Mouse (Mus musculus) embryonic stem cell, embryonic (primary cell): Measurements from ENCODE around the gene Brca2.

Source experiments
- CTCF ChIA-PET, 4 experiments: fragments of 300-600 bp in 2 of 4; fragments of 350-600 bp in 2 of 4; sonication (Branson Sonifier 250); formaldehyde crosslinking; loops; one replicate each; lab custom pipeline; 2022; ENCODE audit warnings: inconsistent platforms in 2 of 4; lab: Charles Lee
- POLR2A ChIA-PET, 4 experiments: fragments of 300-600 bp in 2 of 4; fragments of 350-600 bp in 2 of 4; sonication (Branson Sonifier 250); formaldehyde crosslinking; loops; one replicate each; lab custom pipeline; 2022; ENCODE audit warnings: antibody characterized with exemption in 4 of 4, inconsistent platforms in 1 of 4; lab: Charles Lee

Gene Brca2

DNA sequence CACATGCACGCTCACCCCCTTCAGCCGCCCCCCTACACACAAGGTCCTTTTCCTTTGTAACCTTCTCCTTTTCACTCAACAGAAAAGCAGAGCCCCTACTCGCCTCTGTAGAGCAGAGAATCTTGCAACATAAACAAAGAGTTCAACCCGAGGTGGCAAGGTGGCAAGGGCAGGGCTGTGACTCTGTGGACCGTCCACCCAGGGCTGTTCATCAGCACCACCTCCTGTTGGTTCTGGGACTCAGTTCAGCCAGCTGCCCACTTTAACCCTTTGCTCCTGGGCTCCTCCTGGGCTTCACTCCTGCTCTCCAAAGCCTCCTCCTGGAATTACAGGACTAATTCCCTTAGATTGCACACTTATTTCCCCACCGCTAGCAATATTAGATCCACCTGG lies 61.9 kb downstream of the Brca2 start:
- ChIA-PET CTCF (interaction anchor here in 1 of 4 experiments (0.7 kb wide), 1 partner anchor 34 kb away, joined by 3 read pairs; no protein-coding TSS in a partner anchor), POLR2A (no interaction called here)

GRCm38 (mm10) chr5:150589945-150590344 lies 67.5 kb downstream of the Brca2 start:
- CTCF ChIA-PET, result no interaction called here
- POLR2A ChIA-PET, result interaction anchor here in 1 of 4 experiments (1.0 kb wide), 1 partner anchor 67 kb away, joined by 3 read pairs; no protein-coding TSS in a partner anchor

- ChIA-PET CTCF (no interaction called here), POLR2A (interaction anchor here in 1 of 4 experiments (0.5 to 0.6 kb wide), 3 partner anchors 26 to 98 kb away, joined by 3 read pairs; no protein-coding TSS in a partner anchor)
Observed at GRCm38 (mm10) chr5:150592186-150592903, 69.9 kb downstream of the Brca2 start.

DNA sequence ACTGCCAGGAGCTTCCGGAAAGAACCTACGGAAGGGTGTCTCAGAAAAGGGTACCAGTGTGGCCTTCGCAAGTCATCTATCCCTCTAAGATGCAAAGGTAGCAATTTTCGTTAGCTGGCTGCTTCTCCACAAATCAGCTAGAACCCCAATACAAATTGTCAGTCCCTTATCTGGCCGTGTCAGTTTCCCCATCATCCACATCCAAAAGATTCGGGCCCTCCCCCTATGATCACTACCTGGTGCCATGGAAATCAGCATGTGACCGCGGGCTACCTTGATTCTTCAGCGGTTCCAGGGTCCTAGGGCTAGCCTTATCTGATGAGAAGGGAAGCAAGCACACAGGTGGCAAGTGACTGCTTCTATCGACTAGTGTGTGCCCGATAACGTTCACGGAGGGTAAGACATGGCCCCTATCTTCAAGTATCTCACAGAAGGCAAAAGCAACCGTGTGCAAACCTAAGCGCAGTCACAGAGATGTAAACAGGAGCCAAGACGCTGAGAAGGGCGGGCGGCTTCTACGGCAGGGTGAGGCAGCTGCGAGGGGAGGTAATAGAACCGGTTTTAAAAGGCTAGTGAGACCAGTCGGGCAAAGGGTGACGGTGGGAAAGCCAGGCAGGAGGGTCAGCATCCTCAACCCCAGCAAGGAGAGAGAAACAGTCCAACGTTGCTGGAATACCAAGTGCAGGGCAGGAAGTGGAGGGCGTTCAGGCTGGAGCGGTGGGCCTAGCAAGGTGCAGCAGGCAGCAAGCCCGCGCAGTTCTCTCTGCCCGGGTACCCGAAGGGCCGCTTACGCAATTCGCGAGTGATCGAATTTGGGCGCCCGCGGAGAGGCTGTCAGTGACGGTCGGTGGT lies 70.7 kb downstream of the Brca2 start:
- ChIA-PET POLR2A (interaction anchor here in 3 of 4 experiments (0.5 to 1.7 kb wide), 12 partner anchors 10 to 775 kb away, joined by 3 to 7 read pairs (median 3); partner anchors contain the start of genes Brca2 (in 1 of the 3) and N4bp2l2 (in 1 of the 3)), CTCF (no interaction called here)

- ChIA-PET CTCF (interaction anchor here (0.5 to 1.0 kb wide), 5 partner anchors 71 to 1136 kb away, joined by 3 to 8 read pairs (median 3); partner anchors contain the start of genes Brca2 (in 1 of the 4) and Pds5b (in 1 of the 4)), POLR2A (interaction anchor here (0.5 to 1.7 kb wide), 18 partner anchors 11 to 774 kb away, joined by 3 to 7 read pairs (median 3); partner anchors contain the start of genes Brca2 (in 3 of the 4) and N4bp2l2 (in 2 of the 4))
Observed at GRCm38 (mm10) chr5:150593756-150594648, 71.6 kb downstream of the Brca2 start.

DNA sequence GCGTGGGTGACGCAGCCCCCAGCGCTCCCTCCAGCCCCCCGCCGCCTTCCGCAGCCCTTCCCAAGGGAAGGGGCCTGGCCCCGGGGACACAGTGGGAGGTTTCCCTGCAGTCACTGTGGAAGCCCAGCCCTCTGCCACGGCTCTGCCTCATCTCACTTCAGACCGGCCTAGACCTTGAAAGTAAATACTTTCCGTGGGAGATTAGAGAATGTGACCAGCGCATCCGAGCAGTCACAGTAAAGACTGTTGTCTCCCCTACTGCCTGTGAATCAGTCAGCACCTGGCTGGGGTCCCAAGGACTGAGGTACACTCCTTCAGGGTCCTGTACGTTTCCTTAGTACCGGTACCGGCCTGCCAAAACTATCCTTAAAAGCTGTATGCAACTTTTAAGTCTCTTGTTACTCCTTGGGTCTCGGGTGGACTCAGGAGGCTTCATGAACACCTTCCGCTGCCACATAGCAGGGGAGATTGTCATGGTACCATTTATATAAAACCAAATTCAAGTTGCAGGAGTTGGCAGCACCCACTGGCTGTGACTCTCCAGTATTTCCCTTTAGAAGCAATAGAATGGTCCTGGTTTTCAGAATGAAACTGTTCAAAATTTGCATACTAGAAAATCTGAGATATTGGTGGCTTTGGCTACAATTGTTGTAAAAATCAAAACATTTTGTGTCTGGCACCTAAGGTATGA lies 72.4 kb downstream of the Brca2 start:
- ChIA-PET POLR2A (interaction anchor here in 3 of 4 experiments (0.5 to 1.7 kb wide), 17 partner anchors 11 to 774 kb away, joined by 3 to 7 read pairs (median 4); partner anchors contain the start of genes Brca2 (in 2 of the 3) and N4bp2l2 (in 2 of the 3)), CTCF (interaction anchor here in 3 of 4 experiments (0.5 to 1.0 kb wide), 4 partner anchors 72 to 1137 kb away, joined by 3 to 8 read pairs (median 3); partner anchors contain the start of gene Brca2 (in 1 of the 3))

- CTCF ChIA-PET, result no interaction called here
- POLR2A ChIA-PET, result interaction anchor here in 2 of 4 experiments (0.7 to 1.4 kb wide), 6 partner anchors 13 to 428 kb away, joined by 3 to 4 read pairs (median 4); partner anchors contain the start of gene N4bp2l2 (in 1 of the 2)
Observed at GRCm38 (mm10) chr5:150595366-150596016, 73.1 kb downstream of the Brca2 start.

GRCm38 (mm10) chr5:150597088-150597487 lies 74.7 kb downstream of the Brca2 start, which contains the start of gene N4bp2l1:
Gene N4bp2l1 (minus strand): TSS chr5:150597188.
- ChIA-PET POLR2A (interaction anchor here in 1 of 4 experiments (2.2 kb wide), 1 partner anchor 9 kb away, joined by 12 read pairs; no protein-coding TSS in a partner anchor), CTCF (interaction anchor here in 1 of 4 experiments (1.2 kb wide), 1 partner anchor 112 kb away, joined by 3 read pairs; no protein-coding TSS in a partner anchor)

DNA sequence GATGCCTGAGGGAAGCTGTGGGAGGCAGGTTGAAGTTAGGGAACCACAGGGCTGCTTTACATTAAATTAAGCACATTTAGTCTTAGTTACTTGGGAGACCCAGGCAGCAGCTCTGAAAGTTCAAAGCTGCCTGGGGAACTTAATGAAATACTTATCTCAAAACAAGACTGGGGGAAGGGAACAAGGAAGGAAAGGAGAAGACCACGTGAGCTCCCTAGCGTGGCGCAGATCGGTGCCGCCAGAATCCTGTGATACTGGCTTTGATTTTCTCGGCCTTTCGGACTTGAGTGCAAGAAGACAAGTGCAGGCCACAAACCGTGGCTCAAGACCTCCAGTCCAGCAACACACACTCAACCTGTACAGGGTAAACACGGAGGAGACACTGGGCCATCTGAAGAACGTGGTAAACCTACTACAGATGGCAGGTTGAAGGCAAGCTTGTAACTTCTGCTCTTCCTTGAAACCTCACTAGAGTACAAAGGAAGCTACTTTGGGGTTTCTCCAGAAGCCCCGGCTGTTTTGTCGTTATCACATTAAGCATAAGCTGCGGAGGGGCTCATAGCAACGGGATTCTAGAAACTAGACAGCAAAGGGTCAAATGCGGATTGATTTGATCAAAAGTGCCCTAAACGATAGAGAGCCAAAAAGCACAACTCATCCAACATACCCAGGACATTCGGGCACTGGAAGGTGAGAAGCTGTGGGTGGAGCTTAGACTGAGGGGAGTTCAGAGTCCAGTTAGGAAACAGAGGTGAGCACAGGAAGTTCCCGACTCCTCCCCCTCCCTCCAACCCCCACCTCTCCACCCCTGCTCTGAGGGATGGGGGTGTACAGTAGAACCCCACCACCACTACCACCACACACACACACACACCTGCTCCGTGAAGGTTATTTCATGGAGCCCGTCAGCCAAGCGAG lies 76.0 kb downstream of the Brca2 start:
- POLR2A ChIA-PET, result interaction anchor here in 3 of 4 experiments (0.7 to 2.2 kb wide), 14 partner anchors 10 to 111 kb away, joined by 3 to 12 read pairs (median 4); partner anchors contain the start of genes N4bp2l2 (in 2 of the 3) and Brca2 (in 1 of the 3)
- CTCF ChIA-PET, result interaction anchor here in 1 of 4 experiments (1.1 kb wide), 1 partner anchor 378 kb away, joined by 3 read pairs; no protein-coding TSS in a partner anchor

- POLR2A ChIA-PET, result interaction anchor here in 3 of 4 experiments (0.7 to 1.8 kb wide), 5 partner anchors 11 to 112 kb away, joined by 3 to 10 read pairs (median 5); partner anchors contain the start of gene N4bp2l2 (in 1 of the 3)
- CTCF ChIA-PET, result interaction anchor here in 1 of 4 experiments (0.5 kb wide), 1 partner anchor 374 kb away, joined by 4 read pairs; no protein-coding TSS in a partner anchor
Observed at GRCm38 (mm10) chr5:150599301-150600294, 77.2 kb downstream of the Brca2 start.

GRCm38 (mm10) chr5:150600554-150601440 lies 78.4 kb downstream of the Brca2 start:
- CTCF ChIA-PET, result no interaction called here
- POLR2A ChIA-PET, result interaction anchor here in 2 of 4 experiments (0.5 to 1.2 kb wide), 3 partner anchors 10 to 65 kb away, joined by 3 read pairs; partner anchors contain the start of gene N4bp2l2 (in 1 of the 2)

GRCm38 (mm10) chr5:150601441-150602230 lies 79.2 kb downstream of the Brca2 start:
- ChIA-PET CTCF (interaction anchor here in 1 of 4 experiments (0.5 kb wide), 1 partner anchor 141 kb away, joined by 3 read pairs; no protein-coding TSS in a partner anchor), POLR2A (interaction anchor here in 1 of 4 experiments (0.6 to 1.2 kb wide), 3 partner anchors 23 to 79 kb away, joined by 3 read pairs; partner anchors contain the start of gene N4bp2l2)
